Mouse (Mus musculus): ENCODE measurements around the gene Taf1b.
"Not testable (repeated sequence)": the region's sequence is repeated elsewhere in the genome, so short reads cannot be mapped to it uniquely, and the experiment has no call there.

The Taf1b gene

DNA sequence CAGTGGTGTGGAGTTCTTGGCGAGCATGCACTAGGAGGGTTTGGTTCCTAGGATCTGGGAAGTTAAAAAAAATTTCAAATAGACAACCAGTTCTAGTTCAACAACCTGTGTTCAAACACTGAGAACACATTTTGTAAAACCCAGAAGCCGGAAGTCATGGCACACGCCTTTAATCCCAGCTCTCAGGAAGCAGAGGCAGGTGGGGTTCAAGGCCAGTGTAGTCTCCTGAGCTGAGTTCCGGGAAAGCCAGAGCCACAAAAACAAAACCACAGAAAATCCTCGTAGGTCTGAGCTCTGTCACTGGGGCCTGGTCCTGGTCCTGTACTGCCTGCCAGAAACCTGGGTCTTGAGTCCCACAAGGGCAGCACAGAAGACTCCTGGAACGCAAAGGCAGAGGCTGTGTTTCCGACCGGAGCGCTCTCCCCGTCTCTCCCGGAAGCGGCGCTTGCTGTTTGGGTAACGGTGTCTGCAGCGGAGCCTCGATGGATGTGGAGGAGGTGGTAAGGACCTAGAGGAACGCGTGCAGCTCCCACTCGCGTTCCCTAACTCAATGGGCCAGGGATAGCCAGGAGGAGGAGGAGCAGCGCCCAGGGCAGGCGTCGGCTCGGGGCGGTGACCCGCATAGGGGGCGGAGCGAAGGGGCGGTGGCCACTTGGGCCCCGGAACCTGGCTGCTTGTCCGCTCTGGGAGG lies at the start of gene Taf1b:
Taf1b (plus strand) TSS at position 210 of the 691 bp plus-strand sequence.
- DNase-seq (ENCODE audit: low spot score) = peak; percentile 56

- no peak for DNase-seq (ENCODE audit: low spot score)
These were observed 37.8 kb upstream of the Taf1b start for GRCm38 (mm10) chr12:24460406-24460805.

DNA sequence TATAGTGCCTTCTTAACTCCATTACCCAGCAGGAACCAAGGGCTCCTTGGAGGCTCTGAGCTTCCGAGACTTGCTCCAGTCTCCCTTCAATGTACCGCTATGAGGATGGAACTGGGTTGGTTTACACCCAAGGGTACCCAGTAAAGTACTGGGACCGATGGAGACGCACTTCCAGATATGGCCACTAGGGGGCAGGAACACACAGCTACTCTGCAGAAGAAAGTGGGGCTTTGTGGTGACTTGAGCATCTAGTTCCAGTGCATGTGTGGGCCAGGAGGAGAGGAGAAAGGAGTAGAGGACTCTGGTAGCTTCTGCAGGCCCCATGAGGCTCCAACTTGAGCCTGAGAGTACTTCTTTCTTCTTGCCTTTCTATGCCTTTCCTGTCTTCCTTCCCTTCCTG lies 36.0 kb upstream of the Taf1b start:
- DNase-seq (ENCODE audit: low spot score) = not testable (repeated sequence)

DNA sequence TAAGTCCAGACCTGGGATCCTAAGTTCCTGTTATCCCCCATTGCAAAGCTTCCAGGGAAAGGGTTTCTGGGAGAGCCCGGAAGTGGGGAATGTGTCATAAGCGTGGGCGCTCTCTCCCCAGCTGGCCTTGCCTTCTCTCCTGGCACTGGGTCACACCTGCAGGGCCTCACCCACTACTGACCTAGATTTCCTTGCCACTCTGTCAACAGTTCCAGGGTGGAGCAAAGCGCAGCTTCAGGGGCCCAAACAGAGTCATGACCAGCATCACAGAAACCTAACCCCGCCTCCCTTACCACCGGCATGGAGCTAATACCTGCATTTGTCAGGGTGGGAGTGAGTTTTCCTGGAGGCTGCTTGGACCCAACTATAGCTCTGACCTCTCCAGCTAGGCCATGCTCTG lies 34.7 kb upstream of the Taf1b start:
- not testable (repeated sequence) for DNase-seq (ENCODE audit: low spot score)

DNA sequence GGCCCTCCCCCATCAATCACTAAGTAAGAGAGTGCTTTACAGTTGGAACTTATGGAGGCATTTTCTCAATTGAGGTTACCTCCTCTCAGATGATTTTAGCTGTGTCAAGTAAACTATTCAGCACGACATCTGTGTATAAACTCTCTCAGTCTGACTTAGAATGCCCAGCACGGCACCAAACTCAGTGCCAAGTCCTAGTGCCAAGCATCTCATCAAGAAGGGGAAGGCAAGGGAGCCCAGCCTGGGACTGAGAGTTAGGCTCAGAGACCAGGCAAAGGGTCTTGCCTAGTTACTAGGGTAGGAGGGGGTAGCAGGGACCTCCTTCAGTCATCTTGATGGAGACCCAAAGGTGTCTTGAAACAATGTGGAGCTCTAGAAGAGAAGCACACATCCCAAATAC lies 29.2 kb upstream of the Taf1b start:
- no peak for DNase-seq (ENCODE audit: low spot score)

DNA sequence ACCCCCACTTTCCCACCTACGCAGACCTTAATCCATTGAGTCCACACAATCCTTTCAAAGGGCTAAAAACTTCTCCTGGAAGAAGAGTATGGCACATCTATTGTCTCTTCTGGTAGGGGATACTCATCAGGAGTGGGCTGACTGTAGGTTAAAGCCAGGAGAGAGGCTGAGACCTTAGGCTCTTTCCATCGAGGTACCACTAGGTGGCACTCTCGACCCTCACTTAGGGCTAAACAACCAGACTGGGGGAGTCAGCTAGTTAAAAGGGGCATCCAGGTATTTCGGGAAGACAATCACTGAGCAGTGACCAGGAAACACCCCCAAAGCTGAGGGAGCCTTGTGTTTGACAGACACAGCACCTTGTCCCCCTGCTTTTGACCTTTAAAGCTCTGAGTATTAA lies 27.2 kb upstream of the Taf1b start:
- no peak for DNase-seq (ENCODE audit: low spot score)

- DNase-seq (ENCODE audit: low spot score) = no peak
These were observed 24.9 kb upstream of the Taf1b start for GRCm38 (mm10) chr12:24473221-24473620.

GRCm38 (mm10) chr12:24484930-24485329 lies 13.2 kb upstream of the Taf1b start:
- DNase-seq (ENCODE audit: low spot score) = no peak

DNA sequence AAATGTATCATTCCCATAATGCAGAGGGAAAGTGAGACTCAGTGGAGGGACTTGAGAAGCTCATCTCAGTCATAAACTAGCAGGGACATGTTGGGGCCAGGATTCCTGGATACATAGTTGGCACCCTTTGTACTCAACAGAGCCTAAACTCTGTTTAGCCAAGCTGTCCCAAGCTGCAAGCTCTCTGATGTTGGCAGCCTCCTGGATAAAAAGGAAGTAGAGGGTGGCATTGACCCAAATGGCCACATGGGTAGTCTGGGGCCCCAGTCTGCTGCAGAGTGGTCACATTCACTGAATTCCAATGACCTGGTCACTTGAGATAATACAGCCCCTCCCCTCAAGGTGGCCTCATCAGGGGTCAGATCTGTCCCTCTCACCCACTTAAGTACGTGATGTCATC lies 11.3 kb upstream of the Taf1b start:
- DNase-seq (ENCODE audit: low spot score) = no peak

DNA sequence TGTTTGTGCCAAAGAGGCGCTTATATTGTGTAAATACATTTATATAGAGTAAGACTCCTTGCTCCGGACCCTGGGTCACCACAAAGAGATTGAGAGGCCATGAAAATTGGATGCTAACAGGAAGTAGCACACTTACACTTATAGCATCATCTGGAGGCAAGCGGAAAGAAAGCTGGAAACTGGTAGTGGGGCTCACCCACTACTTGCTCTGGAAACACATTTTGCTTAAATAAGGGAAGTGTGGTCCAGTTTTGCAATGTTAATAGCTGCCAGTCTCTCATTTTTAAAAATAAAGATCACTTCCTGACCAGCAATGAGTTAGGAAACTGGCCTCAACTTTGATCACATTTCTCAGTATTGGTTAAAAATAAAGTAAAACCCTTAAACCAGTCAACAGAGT lies 5.7 kb upstream of the Taf1b start:
- not testable (repeated sequence) for DNase-seq (ENCODE audit: low spot score)

DNA sequence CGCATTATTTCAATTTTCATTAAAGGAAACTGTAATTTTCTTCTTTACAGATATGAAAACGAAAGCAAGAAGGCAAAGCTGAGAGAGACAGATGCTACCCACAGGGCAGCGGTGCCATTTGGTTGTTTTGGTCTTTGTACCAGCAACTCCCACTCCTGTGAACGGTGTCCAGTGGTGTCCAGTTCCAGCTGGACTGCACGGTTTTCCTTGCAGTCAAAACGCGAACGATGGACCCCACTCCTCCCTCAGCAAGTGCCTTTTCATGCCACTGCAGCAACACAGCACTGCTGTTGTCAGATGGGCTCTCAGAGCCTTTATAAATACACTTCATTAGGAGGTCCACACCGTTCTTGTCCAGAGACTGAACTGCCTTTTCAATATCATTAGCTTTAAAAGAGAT lies 5.1 kb upstream of the Taf1b start:
- no peak for DNase-seq (ENCODE audit: low spot score)

GRCm38 (mm10) chr12:24493412-24493811 lies 4.7 kb upstream of the Taf1b start:
- DNase-seq (ENCODE audit: low spot score) = no peak

- not testable (repeated sequence) for DNase-seq (ENCODE audit: low spot score)
These were observed 3.4 kb upstream of the Taf1b start for GRCm38 (mm10) chr12:24494791-24495190.

DNA sequence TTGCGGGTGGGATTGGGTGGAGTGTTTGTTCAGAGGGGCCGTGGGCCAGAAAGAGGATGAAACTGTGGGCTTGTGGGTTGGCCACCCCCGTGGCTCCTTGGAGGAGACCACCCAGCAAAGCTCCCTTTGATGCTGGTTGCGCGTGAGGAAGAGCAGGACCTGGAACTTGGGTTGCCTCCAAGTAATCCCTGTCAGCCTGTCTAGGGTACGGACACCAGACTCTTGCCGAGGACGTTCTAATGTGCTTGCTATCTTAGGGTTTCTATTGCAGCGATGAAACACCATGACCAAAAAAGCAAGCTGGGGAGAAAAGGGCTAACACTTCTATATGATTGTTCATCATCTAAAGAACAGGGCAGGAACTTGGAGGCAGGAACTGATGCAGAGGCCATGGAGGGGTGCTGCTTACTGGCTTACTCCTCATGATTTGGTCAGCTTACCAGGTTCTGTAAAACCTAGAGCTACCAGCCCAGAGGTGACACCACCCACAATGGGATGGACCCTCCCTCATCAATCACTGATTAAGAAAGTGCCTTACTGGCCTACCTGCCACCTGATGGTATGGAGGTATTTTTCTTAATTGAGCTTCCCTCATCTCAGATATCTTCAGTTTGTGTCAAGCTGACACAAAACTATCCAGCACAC lies 804 bp downstream of the Taf1b start:
- not testable (repeated sequence) for DNase-seq (ENCODE audit: low spot score)

DNA sequence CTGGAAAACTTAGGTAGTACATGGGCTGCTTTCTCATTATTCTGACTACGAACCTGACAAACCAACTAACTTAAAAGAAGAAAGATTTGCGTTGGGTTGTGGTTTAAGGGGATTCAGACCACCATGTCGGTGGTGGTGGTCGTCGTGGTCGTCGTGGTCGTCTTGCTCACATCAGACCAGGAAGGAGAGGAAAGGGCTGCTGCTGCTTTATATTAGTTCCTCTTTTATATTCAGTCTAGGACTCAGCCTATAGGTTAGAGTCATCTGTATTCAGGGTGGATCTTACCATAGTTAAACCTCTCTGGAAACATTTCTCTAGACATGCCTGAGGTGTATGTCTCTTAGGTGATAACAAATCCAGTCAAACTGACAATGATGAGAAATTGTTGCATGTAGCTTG lies 19.0 kb downstream of the Taf1b start:
- DNase-seq (ENCODE audit: low spot score) = no peak

- DNase-seq (ENCODE audit: low spot score) = no peak
These were observed 22.9 kb downstream of the Taf1b start for GRCm38 (mm10) chr12:24521076-24521475.

DNA sequence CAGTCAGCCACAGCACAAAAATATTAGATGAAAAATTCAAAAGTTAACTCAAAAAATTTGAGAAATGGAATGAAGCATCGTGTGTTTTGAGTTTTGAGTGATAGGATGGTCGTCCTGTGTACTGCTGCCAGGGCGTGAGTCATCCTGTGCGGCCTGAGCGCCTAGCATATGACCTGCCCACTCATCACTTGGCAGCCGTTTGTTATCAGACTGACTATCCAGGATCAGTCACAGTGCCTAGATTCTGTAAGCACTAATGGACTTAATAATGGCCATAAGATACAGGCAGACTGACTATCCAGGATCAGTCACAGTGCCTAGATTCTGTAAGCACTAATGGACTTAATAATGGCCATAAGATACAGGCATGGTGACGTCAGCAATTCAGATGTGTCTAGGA lies 26.9 kb downstream of the Taf1b start:
- peak; percentile 27 for DNase-seq (ENCODE audit: low spot score)

DNA sequence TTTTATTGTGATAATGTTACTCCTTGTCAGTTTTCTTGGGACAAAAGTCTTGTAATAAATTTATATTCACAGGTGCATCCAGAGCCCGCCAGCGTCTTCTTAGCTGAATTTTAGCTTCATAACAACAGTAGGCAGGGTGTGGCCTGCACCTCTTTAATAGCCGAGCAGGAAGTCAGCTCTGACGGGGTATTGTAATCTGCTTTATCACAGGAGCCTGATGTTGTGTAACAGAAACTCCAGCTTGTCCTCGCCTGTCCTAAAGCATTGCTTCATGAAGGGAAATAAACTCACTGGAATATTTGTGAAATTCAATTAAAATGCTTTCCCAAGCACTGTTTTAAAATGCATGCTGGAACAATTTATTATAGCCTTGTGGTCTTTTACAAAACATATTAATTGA lies 38.2 kb downstream of the Taf1b start:
- no peak for DNase-seq (ENCODE audit: low spot score)

DNA sequence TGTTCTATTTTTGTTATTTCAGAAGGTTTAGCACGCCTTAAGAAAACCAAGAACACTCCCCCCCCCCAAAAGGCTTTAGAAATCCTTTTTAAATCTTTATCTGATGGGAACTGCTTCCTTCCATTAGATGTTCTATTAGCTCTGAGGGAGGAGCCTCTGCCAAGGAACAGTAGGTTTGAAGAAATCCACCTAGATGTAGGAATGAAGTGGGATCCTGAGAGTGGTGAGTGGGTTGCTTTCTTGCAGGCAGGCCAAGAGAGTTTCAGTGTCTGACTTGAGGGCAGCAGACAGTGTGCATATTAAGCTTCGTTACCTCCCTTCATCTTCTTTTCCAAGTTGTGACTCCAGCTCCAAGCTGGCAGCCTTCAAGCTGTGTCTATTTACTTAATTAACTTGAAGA lies 39.0 kb downstream of the Taf1b start:
- no peak for DNase-seq (ENCODE audit: low spot score)

DNA sequence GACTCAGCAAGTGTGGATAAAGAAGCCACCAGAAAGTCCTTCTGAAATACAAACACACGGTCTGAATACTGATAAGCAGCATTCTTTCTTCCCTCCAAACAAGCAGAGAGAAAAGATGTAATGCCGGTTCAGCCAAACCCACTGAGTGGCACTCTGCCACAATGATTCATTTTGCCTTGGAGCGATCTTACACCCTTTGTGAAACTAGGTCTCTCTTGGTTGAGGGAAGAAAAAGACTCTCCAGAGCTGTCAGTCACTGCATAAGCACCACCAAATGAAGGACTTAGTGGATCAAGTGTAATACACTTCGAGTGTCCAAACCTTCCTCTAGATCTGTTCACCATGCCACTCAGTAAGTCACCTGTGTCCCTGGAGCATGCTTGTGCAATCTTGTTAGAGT lies 39.8 kb downstream of the Taf1b start:
- DNase-seq (ENCODE audit: low spot score) = peak; percentile 33

- no peak for DNase-seq (ENCODE audit: low spot score)
These were observed 43.4 kb downstream of the Taf1b start for GRCm38 (mm10) chr12:24541426-24542154.

- DNase-seq (ENCODE audit: low spot score) = no peak
These were observed 49.5 kb downstream of the Taf1b start for GRCm38 (mm10) chr12:24547686-24548085.

GRCm38 (mm10) chr12:24548885-24549284 lies 50.7 kb downstream of the Taf1b start:
- DNase-seq (ENCODE audit: low spot score) = no peak

All from ovary, adult 18-20 months (tissue).